Mouse (Mus musculus): ENCODE data around the gene Xab2. TPM values are rescaled to one million over a fixed set of nuclear protein-coding genes. Genes with fewer than 3 reads are reported as not detected.
"Not testable (repeated sequence)": the region's sequence is repeated elsewhere in the genome, so short reads cannot be mapped to it uniquely, and the experiment has no call there.

The Xab2 gene
- total and polyA plus RNA-seq, 2 experiments, result 14.9 to 26.8 TPM

DNA sequence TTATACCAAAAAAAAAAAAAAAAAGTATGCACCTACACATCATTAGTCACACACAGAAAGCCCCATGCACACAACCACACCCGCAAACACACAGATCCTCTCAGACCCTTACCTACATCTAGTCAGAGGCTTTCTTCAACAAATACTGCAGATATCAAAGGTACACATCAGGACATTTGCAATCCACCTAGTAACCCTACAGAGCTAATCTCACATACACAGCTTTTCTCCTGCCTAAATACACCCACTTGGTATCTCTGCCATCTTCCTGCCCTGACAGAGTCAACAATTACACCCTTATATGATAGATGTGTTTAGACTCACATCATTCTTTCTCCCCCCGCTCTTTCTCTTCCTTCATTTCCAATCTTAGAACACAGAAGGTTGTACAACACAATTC, 34.7 kb downstream of the Xab2 start:
- no peak for TF ChIP-seq POLR2A (IDR thresholded peaks at IDR 0.05; ENCODE audit: extremely low read depth, insufficient read depth, low read length)
- no peak for TF ChIP-seq CTCF (IDR thresholded peaks at IDR 0.05; ENCODE audit: low read depth, low read length)
- Histone ChIP-seq H3K79me2 (ENCODE audit: control insufficient read depth, insufficient read depth, low read length) (peaks cover 12% of the 10 kb centered on the region; the same call in 1 of the 2 replicates), H3K4me3 (ENCODE audit: insufficient read depth, low read depth, low read length) (no peak overlapping the region), H3K27me3 (ENCODE audit: control insufficient read depth, insufficient read depth, low read length) (no peaks in the 10 kb centered on the region), H3K36me3 (ENCODE audit: control insufficient read depth, insufficient read depth, low read length) (no peaks in the 10 kb centered on the region), H3K9ac (ENCODE audit: low read depth, low read length) (no peak overlapping the region), H3K27ac (replicated peaks; ENCODE audit: insufficient read depth, low read depth, low read length) (no peak overlapping the region), H3K4me1 (ENCODE audit: control insufficient read depth, insufficient read depth, low read length) (peaks cover 3% of the 10 kb centered on the region; the same call in 1 of the 2 replicates)
- no peak for DNase-seq (ENCODE audit: extremely low read depth, low read depth, low spot score)
- 85% methylated on average over 2 of the region's 2 CpGs for WGBS

DNA sequence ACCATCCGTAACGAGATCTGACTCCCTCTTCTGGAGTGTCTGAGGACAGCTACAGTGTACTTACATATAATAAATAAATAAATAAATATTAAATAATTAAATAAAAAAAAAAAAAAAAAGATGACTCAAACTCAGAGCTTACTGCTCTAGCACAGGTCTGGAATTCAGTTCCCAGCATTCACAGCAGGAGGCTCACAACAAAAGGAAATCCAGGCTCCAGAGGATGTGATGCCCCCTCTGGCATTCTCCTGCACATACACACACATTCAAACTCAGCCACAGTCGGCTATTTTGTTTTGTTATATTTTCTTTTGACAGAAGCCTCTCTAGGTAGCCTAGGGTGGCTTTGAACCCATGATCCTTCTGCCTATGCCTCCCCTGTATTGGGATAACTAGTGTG, 39.2 kb downstream of the Xab2 start:
- not testable (repeated sequence) for H3K27ac ChIP-seq (replicated peaks; ENCODE audit: insufficient read depth, low read depth, low read length); DNase-seq (ENCODE audit: extremely low read depth, low read depth, low spot score); H3K4me3 ChIP-seq (ENCODE audit: insufficient read depth, low read depth, low read length); H3K36me3 ChIP-seq (ENCODE audit: control insufficient read depth, insufficient read depth, low read length); H3K79me2 ChIP-seq (ENCODE audit: control insufficient read depth, insufficient read depth, low read length); H3K9ac ChIP-seq (ENCODE audit: low read depth, low read length); H3K27me3 ChIP-seq (ENCODE audit: control insufficient read depth, insufficient read depth, low read length); H3K4me1 ChIP-seq (ENCODE audit: control insufficient read depth, insufficient read depth, low read length)
- 80% methylated on average over 3 of the region's 3 CpGs for WGBS

DNA sequence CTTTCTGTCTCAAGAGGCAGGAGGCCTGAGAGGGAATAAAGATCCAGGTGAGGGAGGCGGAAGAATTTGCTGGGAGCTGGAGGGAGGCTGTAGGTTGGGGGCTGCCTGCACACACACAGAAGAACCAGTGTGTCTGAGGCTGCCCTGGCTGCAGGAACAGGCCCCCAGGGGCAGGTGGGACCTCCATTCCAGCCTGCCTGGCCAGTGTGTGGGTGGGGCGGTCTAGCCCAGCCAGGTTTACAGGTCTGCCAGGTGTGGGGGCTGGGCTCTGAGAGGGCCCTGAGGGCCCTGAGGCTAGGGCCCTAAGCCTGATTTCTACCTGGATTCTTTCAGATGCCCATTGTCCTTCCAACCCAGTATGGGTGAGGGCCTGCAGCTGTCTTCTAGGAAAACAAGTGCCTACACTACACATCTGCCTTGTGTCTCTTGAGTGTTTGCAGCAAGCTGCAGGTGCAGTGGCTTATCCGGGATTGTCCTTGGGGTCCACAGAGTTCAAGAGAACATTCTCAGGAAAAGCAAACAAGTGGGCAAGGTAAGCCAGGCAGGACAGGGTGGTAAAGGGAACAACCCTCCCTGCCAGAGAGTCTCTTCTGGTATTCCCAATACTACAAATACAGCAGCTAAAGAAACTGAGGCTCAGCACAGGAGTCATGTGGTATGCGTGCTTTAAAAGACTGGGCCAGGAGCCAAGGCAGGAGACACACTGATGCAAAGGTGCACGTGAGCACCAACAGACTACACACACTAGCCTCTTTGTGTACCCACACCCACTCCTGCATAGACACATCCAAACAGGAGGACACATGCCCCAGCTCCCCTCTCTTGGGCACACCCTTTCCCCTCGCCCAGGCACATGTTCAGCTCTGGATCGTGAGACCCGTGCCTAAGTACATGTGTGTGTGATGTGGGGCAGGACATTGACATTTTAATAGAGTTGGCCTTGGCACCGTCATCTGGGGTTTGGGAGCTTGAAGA, 41.4 kb downstream of the Xab2 start:
- TF ChIP-seq POLR2A (IDR thresholded peaks at IDR 0.05; ENCODE audit: extremely low read depth, insufficient read depth, low read length), result no peak
- TF ChIP-seq CTCF (IDR thresholded peaks at IDR 0.05; ENCODE audit: low read depth, low read length), result no peak
- 85% methylated on average over 9 of the region's 9 CpGs for WGBS
- no peak overlapping the region for H3K9ac ChIP-seq (ENCODE audit: low read depth, low read length)
- no peak overlapping the region for H3K4me3 ChIP-seq (ENCODE audit: insufficient read depth, low read depth, low read length)
- H3K79me2 ChIP-seq (ENCODE audit: control insufficient read depth, insufficient read depth, low read length), result no peaks in the 10 kb centered on the region
- H3K36me3 ChIP-seq (ENCODE audit: control insufficient read depth, insufficient read depth, low read length), result no peaks in the 10 kb centered on the region
- no peak for DNase-seq (ENCODE audit: extremely low read depth, low read depth, low spot score)
- no peaks in the 10 kb centered on the region for H3K27me3 ChIP-seq (ENCODE audit: control insufficient read depth, insufficient read depth, low read length)
- no peaks in the 10 kb centered on the region for H3K4me1 ChIP-seq (ENCODE audit: control insufficient read depth, insufficient read depth, low read length)
- no peak overlapping the region for H3K27ac ChIP-seq (replicated peaks; ENCODE audit: insufficient read depth, low read depth, low read length)

DNA sequence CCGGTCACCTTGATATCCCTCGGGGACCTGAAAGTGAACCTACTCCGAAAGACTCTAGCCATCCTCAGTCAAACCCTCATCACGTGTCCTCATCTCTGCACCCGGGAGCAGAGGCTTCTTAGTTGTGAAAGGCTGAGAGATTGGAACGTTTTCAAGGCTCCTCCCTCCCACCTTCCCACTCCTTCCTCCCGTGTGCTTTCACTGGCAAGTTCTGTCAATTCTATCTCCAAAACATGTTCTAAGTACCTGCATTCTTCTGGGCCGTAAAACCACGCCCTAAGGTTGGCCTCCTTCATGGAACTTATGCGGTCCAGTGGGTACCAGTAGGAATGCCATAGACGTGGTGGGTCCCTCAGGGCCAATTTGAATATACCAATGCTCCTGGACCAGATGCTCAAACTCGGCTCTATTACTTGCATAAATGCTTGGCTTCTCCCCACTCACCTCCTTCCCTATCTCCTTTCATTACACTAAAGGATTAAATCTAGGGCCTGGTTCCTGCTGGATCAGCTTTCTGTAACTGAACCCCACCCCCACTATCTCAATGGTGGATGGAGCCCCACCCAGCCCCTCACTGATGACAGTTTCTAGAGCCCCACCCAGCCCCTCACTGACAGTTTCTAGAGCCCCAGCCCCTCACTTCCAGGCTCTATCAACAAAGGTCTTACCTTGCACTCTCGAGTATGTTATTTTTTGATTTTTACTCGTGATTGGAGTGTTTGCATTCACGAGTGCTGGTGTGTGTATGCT, 44.7 kb downstream of the Xab2 start:
- Histone ChIP-seq H3K79me2 (ENCODE audit: control insufficient read depth, insufficient read depth, low read length) (no peaks in the 10 kb centered on the region), H3K9ac (ENCODE audit: low read depth, low read length) (no peak overlapping the region), H3K27ac (replicated peaks; ENCODE audit: insufficient read depth, low read depth, low read length) (no peak overlapping the region), H3K36me3 (ENCODE audit: control insufficient read depth, insufficient read depth, low read length) (no peaks in the 10 kb centered on the region), H3K27me3 (ENCODE audit: control insufficient read depth, insufficient read depth, low read length) (no peaks in the 10 kb centered on the region), H3K4me3 (ENCODE audit: insufficient read depth, low read depth, low read length) (no peak overlapping the region), H3K4me1 (ENCODE audit: control insufficient read depth, insufficient read depth, low read length) (no peaks in the 10 kb centered on the region)
- no peak for DNase-seq (ENCODE audit: extremely low read depth, low read depth, low spot score)
- TF ChIP-seq CTCF (IDR thresholded peaks at IDR 0.05; ENCODE audit: low read depth, low read length), result no peak
- no peak for TF ChIP-seq POLR2A (IDR thresholded peaks at IDR 0.05; ENCODE audit: extremely low read depth, insufficient read depth, low read length)
- WGBS, result 73% methylated on average over 15 of the region's 15 CpGs

DNA sequence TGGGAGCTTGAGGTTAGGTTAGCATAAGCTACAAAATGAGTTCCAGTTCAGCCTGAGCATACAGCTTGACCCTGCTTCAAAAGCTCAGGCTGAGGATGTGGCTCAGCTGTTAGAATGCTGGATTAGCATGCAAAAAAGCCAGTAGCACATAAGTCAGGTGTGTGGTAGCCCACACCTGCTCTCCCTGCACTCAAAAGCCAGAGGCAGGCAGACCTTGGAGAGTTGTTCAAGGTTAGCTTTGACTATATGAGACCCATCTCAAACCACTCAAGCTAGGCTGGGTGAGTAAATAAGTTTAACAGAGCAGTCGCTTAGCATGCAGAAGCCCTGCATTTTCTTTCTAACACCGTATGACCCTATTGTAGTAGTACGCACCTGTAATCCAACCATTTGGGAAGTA, 46.6 kb downstream of the Xab2 start:
- H3K79me2 ChIP-seq (ENCODE audit: control insufficient read depth, insufficient read depth, low read length), result no peaks in the 10 kb centered on the region
- no peak overlapping the region for H3K27ac ChIP-seq (replicated peaks; ENCODE audit: insufficient read depth, low read depth, low read length)
- H3K9ac ChIP-seq (ENCODE audit: low read depth, low read length), result no peak overlapping the region
- WGBS, result 96% methylated on average over 3 of the region's 3 CpGs
- no peak for DNase-seq (ENCODE audit: extremely low read depth, low read depth, low spot score)
- H3K27me3 ChIP-seq (ENCODE audit: control insufficient read depth, insufficient read depth, low read length), result no peaks in the 10 kb centered on the region
- H3K36me3 ChIP-seq (ENCODE audit: control insufficient read depth, insufficient read depth, low read length), result no peaks in the 10 kb centered on the region
- no peaks in the 10 kb centered on the region for H3K4me1 ChIP-seq (ENCODE audit: control insufficient read depth, insufficient read depth, low read length)
- H3K4me3 ChIP-seq (ENCODE audit: insufficient read depth, low read depth, low read length), result no peak overlapping the region
- TF ChIP-seq CTCF (IDR thresholded peaks at IDR 0.05; ENCODE audit: low read depth, low read length) (no peak), POLR2A (IDR thresholded peaks at IDR 0.05; ENCODE audit: extremely low read depth, insufficient read depth, low read length) (no peak)
